26 mouse cellular contexts compared by ENCODE assay signal in genomic region chr12:50565198-50565597, GRCm38 (mm10).
A peak's percentile ranks its signal among the peaks of the same experiment; 100 is the strongest.
DNase-seq lines count a peak whose midpoint lies in the region; ATAC-seq and TF ChIP-seq lines count a peak whose summit lies in the region.
"Had no signal": no experiment of that assay in that cellular context is flagged by ENCODE, and none has a peak within 500 bp of the region (broad histone marks: within the 10 kb centered on the region; RNA-seq: fewer than 3 reads in every experiment).

No protein-coding gene starts in this region.

- no peaks in the 10 kb centered on the region for H3K9me3 ChIP-seq in forebrain, embryonic 13.5 days (replicated peaks)
- peaks cover 5% of the 10 kb centered on the region; the same call in 1 of the 2 replicates for H3K9me3 ChIP-seq in forebrain, embryonic 10.5 days
- H3K9me3 ChIP-seq in forebrain, embryonic 15.5 days: no peaks in the 10 kb centered on the region
- no peaks in the 10 kb centered on the region for H3K9me3 ChIP-seq in forebrain, embryonic 11.5 days (ENCODE audit: control insufficient read depth, low read length)
- H3K9me3 ChIP-seq in forebrain, postnatal 0 days (ENCODE audit: low read length): no peaks in the 10 kb centered on the region
- H3K9me3 ChIP-seq: embryonic facial prominence, embryonic 13.5 days; embryonic facial prominence, embryonic 15.5 days; G1E had no signal

- no peak overlapping the region for H3K9ac ChIP-seq in forebrain, embryonic 13.5 days
- no peak overlapping the region for H3K9ac ChIP-seq in forebrain, embryonic 15.5 days (replicated peaks)
- no peak overlapping the region for H3K9ac ChIP-seq in forebrain, embryonic 11.5 days (ENCODE audit: low read length)
- H3K9ac ChIP-seq in forebrain, postnatal 0 days: no peak overlapping the region
- H3K9ac ChIP-seq: embryonic facial prominence, embryonic 13.5 days; embryonic facial prominence, embryonic 15.5 days had no signal

- TF ChIP-seq POLR2A in brain, embryonic 14.5 days (IDR thresholded peaks at IDR 0.05; ENCODE audit: borderline replicate concordance, extremely low read depth, insufficient read depth, insufficient read length, poor library complexity, severe bottlenecking): no peak

- peaks cover 10% of the 10 kb centered on the region; the same call in 1 of the 2 replicates for H3K4me1 ChIP-seq in forebrain, embryonic 13.5 days
- H3K4me1 ChIP-seq in forebrain, embryonic 10.5 days: 0 out of 2 replicates have a peak, but pooled peaks cover 3% of the 10 kb centered on the region
- H3K4me1 ChIP-seq in forebrain, embryonic 15.5 days: peaks cover 4% of the 10 kb centered on the region; the same call in 1 of the 2 replicates
- no peaks in the 10 kb centered on the region for H3K4me1 ChIP-seq in forebrain, embryonic 11.5 days (replicated peaks; ENCODE audit: control insufficient read depth, insufficient read depth, low read length)
- 0 out of 2 replicates have a peak, but pooled peaks cover 5% of the 10 kb centered on the region for H3K4me1 ChIP-seq in forebrain, postnatal 0 days (ENCODE audit: insufficient read depth)
- H3K4me1 ChIP-seq: embryonic facial prominence, embryonic 13.5 days; embryonic facial prominence, embryonic 15.5 days had no signal

- no peak overlapping the region for H3K4me2 ChIP-seq in forebrain, embryonic 13.5 days
- no peak overlapping the region for H3K4me2 ChIP-seq in forebrain, embryonic 15.5 days (replicated peaks)
- no peak overlapping the region for H3K4me2 ChIP-seq in forebrain, embryonic 11.5 days (ENCODE audit: low read depth, low read length, severe bottlenecking)
- H3K4me2 ChIP-seq in forebrain, postnatal 0 days (ENCODE audit: low read depth): no peak overlapping the region
- H3K4me2 ChIP-seq: embryonic facial prominence, embryonic 13.5 days; embryonic facial prominence, embryonic 15.5 days had no signal

- no peak for TF ChIP-seq CTCF in brain, embryonic 14.5 days (IDR thresholded peaks at IDR 0.05; ENCODE audit: borderline replicate concordance, extremely low read depth, insufficient read depth, insufficient read length)
- TF ChIP-seq CTCF in forebrain, postnatal 0 days (IDR thresholded peaks at IDR 0.05; ENCODE audit: low read depth): no peak

- no peak overlapping the region for H3K4me3 ChIP-seq in forebrain, embryonic 13.5 days
- no peak overlapping the region for H3K4me3 ChIP-seq in forebrain, embryonic 10.5 days
- H3K4me3 ChIP-seq in forebrain, embryonic 15.5 days: no peak overlapping the region
- H3K4me3 ChIP-seq in forebrain, embryonic 11.5 days (ENCODE audit: low read depth, low read length): no peak overlapping the region
- no peak overlapping the region for H3K4me3 ChIP-seq in forebrain, postnatal 0 days (ENCODE audit: low read depth, low read length)
- H3K4me3 ChIP-seq: embryonic facial prominence, embryonic 13.5 days; embryonic facial prominence, embryonic 15.5 days; erythroblast, embryonic 14.5 days had no signal

- WGBS in forebrain, embryonic 13.5 days: 68% methylated on average over 1 of the region's 1 CpGs
- 76% methylated on average over 1 of the region's 1 CpGs for WGBS in forebrain, embryonic 10.5 days
- 57% methylated on average over 1 of the region's 1 CpGs for WGBS in forebrain, embryonic 15.5 days
- 76% methylated on average over 1 of the region's 1 CpGs for whole genome bisulfite sequencing in forebrain, embryonic 11.5 days
- 32% methylated on average over 1 of the region's 1 CpGs for WGBS in forebrain, postnatal 0 days

- peak; percentile 24; the same call in 1 of the 2 replicates for ATAC-seq in forebrain, embryonic 13.5 days
- ATAC-seq in forebrain, embryonic 15.5 days (replicated peaks): peak; percentile 61; the same call in 1 of the 2 replicates
- no peak for ATAC-seq in forebrain, embryonic 11.5 days (replicated peaks; ENCODE audit: low FRiP score)
- ATAC-seq in forebrain, postnatal 0 days: peak; percentile 18; the same call in 1 of the 2 replicates
- ATAC-seq in frontal cortex, adult (ENCODE audit: low TSS enrichment): no peak
- ATAC-seq: activated CD4-positive, CD25-positive, alpha-beta regulatory T cell, adult 4 months; CD4-positive, CD25-positive, alpha-beta regulatory T cell, adult 4 months; Patski had no signal

- H3K27ac ChIP-seq in forebrain, embryonic 13.5 days: no peak overlapping the region
- H3K27ac ChIP-seq in forebrain, embryonic 10.5 days: no peak overlapping the region
- no peak overlapping the region for H3K27ac ChIP-seq in forebrain, embryonic 15.5 days (replicated peaks)
- no peak overlapping the region for H3K27ac ChIP-seq in forebrain, embryonic 11.5 days (ENCODE audit: low read depth, low read length)
- H3K27ac ChIP-seq in forebrain, postnatal 0 days (ENCODE audit: low read depth, low read length): no peak overlapping the region
- H3K27ac ChIP-seq: embryonic facial prominence, embryonic 13.5 days; embryonic facial prominence, embryonic 15.5 days had no signal

- DNase-seq in forebrain, embryonic 10.5 days (ENCODE audit: extremely low spot score, low spot score): no peak
- DNase-seq in forebrain, embryonic 11.5 days (ENCODE audit: low spot score): no peak
- peak; percentile 45 for DNase-seq in brain, embryonic 14.5 days (ENCODE audit: low read depth)
- no peak for DNase-seq in forebrain, postnatal 0 days
- DNase-seq: adrenal gland, adult 8-10 months; adrenal gland, postnatal 14 days; adrenal gland, postnatal 36 days; B cell, adult 2 months; cerebellum, adult 11 months; cerebellum, adult 18-20 months; cerebellum, adult 8-10 months; cerebellum, adult 9-11 months; cerebellum, postnatal 14 days; cerebellum, postnatal 36 days; embryo, embryonic 11 days had no signal

- no peaks in the 10 kb centered on the region for H3K36me3 ChIP-seq in forebrain, embryonic 13.5 days (ENCODE audit: poor library complexity, severe bottlenecking)
- no peaks in the 10 kb centered on the region for H3K36me3 ChIP-seq in forebrain, embryonic 10.5 days (replicated peaks)
- no peaks in the 10 kb centered on the region for H3K36me3 ChIP-seq in forebrain, embryonic 15.5 days
- no peaks in the 10 kb centered on the region for H3K36me3 ChIP-seq in forebrain, embryonic 11.5 days (ENCODE audit: control insufficient read depth, insufficient read depth, low read length)
- no peaks in the 10 kb centered on the region for H3K36me3 ChIP-seq in forebrain, postnatal 0 days (ENCODE audit: insufficient read depth)
- H3K36me3 ChIP-seq: embryonic facial prominence, embryonic 13.5 days; embryonic facial prominence, embryonic 15.5 days; G1E had no signal

- no peaks in the 10 kb centered on the region for H3K27me3 ChIP-seq in forebrain, embryonic 13.5 days
- no peaks in the 10 kb centered on the region for H3K27me3 ChIP-seq in forebrain, embryonic 10.5 days (ENCODE audit: poor library complexity, severe bottlenecking)
- no peaks in the 10 kb centered on the region for H3K27me3 ChIP-seq in forebrain, embryonic 15.5 days
- H3K27me3 ChIP-seq in forebrain, embryonic 11.5 days (ENCODE audit: control insufficient read depth, insufficient read depth, low read length): no peaks in the 10 kb centered on the region
- H3K27me3 ChIP-seq in forebrain, postnatal 0 days (ENCODE audit: insufficient read depth, low read length): no peaks in the 10 kb centered on the region
- H3K27me3 ChIP-seq: CH12.LX; embryonic facial prominence, embryonic 13.5 days; embryonic facial prominence, embryonic 15.5 days; Patski had no signal

Comparison
In these comparisons a context has a peak if more than half of its experiments do, and no peak if none do; other contexts are left out.
1. ATAC-seq: peak in forebrain, embryonic 13.5 days (single experiment), forebrain, embryonic 15.5 days (single experiment) and forebrain, postnatal 0 days (single experiment); none in forebrain, embryonic 11.5 days (single experiment) and frontal cortex, adult (single experiment).